Mouse (Mus musculus) ES-CJ7 (cell line): ENCODE measurements around the gene Gpx2.
A peak's percentile ranks its signal among the peaks of the same experiment; 100 is the strongest.

ENCODE experiments used
- DNase-seq: peaks from one replicate; pipeline ENCODE4 v3.0.0; 2011; ENCODE audit warnings: low read depth, low spot score

Gpx2 gene

GRCm38 (mm10) chr12:76795350-76795749 lies at the start of gene Gpx2:
TSS of gene Gpx2 (minus strand) at chr12:76795554.
- peak; percentile 43 for DNase-seq

- no peak for DNase-seq
These were observed 49.1 kb upstream of the Gpx2 start for GRCm38 (mm10) chr12:76844346-76845061.

GRCm38 (mm10) chr12:76840081-76840480 lies 44.7 kb upstream of the Gpx2 start:
- peak; percentile 75 for DNase-seq

- no peak for DNase-seq
These were observed 43.9 kb upstream of the Gpx2 start for GRCm38 (mm10) chr12:76839298-76839697.

- no peak for DNase-seq
These were observed 42.7 kb upstream of the Gpx2 start for GRCm38 (mm10) chr12:76837844-76838650.

GRCm38 (mm10) chr12:76837101-76837843 lies 41.9 kb upstream of the Gpx2 start:
- DNase-seq, result peak; percentile 98

GRCm38 (mm10) chr12:76832704-76833103 lies 37.4 kb upstream of the Gpx2 start:
- DNase-seq, result peak; percentile 71

- no peak for DNase-seq
These were observed 29.9 kb upstream of the Gpx2 start for GRCm38 (mm10) chr12:76825283-76825682.

- no peak for DNase-seq
These were observed 27.3 kb upstream of the Gpx2 start, which contains the start of gene Rab15 for GRCm38 (mm10) chr12:76822651-76823041. TSS of gene Rab15 (minus strand) at chr12:76822908.

- DNase-seq, result peak; percentile 19
These were observed 26.8 kb upstream of the Gpx2 start for GRCm38 (mm10) chr12:76822002-76822650.

GRCm38 (mm10) chr12:76820615-76821014 lies 25.3 kb upstream of the Gpx2 start:
- no peak for DNase-seq

GRCm38 (mm10) chr12:76819816-76820215 lies 24.5 kb upstream of the Gpx2 start:
- DNase-seq, result no peak

GRCm38 (mm10) chr12:76818908-76819307 lies 23.6 kb upstream of the Gpx2 start:
- no peak for DNase-seq

GRCm38 (mm10) chr12:76818120-76818519 lies 22.8 kb upstream of the Gpx2 start:
- peak; percentile 86 for DNase-seq

- DNase-seq, result no peak
These were observed 21.8 kb upstream of the Gpx2 start for GRCm38 (mm10) chr12:76817176-76817575.

GRCm38 (mm10) chr12:76816720-76817119 lies 21.4 kb upstream of the Gpx2 start:
- DNase-seq, result no peak

- DNase-seq, result no peak
These were observed 18.8 kb upstream of the Gpx2 start for GRCm38 (mm10) chr12:76814120-76814519.

GRCm38 (mm10) chr12:76813543-76813942 lies 18.2 kb upstream of the Gpx2 start:
- no peak for DNase-seq

GRCm38 (mm10) chr12:76811006-76811405 lies 15.7 kb upstream of the Gpx2 start:
- no peak for DNase-seq

- no peak for DNase-seq
These were observed 15.1 kb upstream of the Gpx2 start for GRCm38 (mm10) chr12:76810491-76810890.

GRCm38 (mm10) chr12:76807796-76808195 lies 12.4 kb upstream of the Gpx2 start:
- no peak for DNase-seq
